Mouse (Mus musculus) layer of hippocampus, postnatal 10 days (tissue): ENCODE data around the gene Dvl1. TPM values are rescaled to one million over a fixed set of nuclear protein-coding genes. Genes with fewer than 3 reads are reported as not detected.

Experiments
- DNase-seq, 2 experiments: peaks; one replicate each; pipeline ENCODE4 v3.0.0; 2021; ENCODE audit warnings: low spot score in 2 of 2
- total RNA-seq, 2 experiments: library from RNA; stranded (reverse); gene quantifications; 2 replicates each; pipeline ENCODE4 v1.2.3; 2021

The Dvl1 gene
- total RNA-seq, 2 experiments from 2014 or later: 69.5 to 82.8 TPM

- peak; percentile 94 to 97 for DNase-seq
Measured at GRCm38 (mm10) chr4:155869317-155870033, 22.3 kb downstream of the Dvl1 start, which contains the start of the genes Cptp and Ints11. Gene Cptp (minus strand): TSS chr4:155869440. Gene Ints11 (plus strand): TSS chr4:155869546.

GRCm38 (mm10) chr4:155871404-155871803, 24.2 kb downstream of the Dvl1 start:
- DNase-seq: no peak

DNA sequence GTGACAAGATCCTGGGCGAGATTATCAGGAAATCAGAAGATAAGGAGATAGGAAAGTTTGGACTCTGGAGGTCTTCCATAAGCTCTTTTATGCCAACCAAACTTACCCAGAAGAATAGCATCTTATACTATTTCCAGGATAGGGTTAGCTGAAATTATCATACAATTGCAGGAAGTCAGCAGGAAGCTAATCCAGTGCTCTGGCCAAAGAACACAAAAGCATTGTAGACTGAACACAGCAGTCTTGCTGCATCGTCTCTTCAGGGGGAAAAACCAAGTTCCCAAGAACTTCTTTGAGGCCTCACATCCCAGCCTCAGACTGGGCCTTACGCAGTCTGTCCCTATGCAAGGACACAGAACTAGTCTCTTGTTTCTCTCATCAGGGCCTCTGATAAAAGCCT, 36.4 kb downstream of the Dvl1 start:
- DNase-seq: no peak

DNA sequence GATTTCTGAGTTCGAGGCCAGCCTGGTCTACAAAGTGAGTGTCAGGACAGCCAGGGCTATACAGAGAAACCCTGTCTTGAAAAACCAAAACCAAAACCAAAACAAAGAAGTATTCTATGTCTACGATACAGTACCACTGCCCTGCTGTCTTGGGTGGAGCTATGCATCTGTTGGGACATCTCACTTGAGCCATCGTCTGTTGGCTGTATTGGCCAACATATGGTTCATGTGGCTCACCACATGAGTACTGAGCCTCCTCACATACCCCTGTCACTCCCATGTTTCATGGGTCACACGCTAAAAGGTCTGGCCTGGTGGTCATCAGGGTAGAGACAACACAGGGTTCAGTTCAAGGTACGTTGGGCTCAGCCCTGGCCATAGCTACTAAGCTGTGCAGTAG, 39.1 kb downstream of the Dvl1 start:
- DNase-seq: peak in 1 of 2 experiments; percentile 2

GRCm38 (mm10) chr4:155887674-155888073, 40.5 kb downstream of the Dvl1 start:
- peak in 1 of 2 experiments; percentile 3 for DNase-seq

DNA sequence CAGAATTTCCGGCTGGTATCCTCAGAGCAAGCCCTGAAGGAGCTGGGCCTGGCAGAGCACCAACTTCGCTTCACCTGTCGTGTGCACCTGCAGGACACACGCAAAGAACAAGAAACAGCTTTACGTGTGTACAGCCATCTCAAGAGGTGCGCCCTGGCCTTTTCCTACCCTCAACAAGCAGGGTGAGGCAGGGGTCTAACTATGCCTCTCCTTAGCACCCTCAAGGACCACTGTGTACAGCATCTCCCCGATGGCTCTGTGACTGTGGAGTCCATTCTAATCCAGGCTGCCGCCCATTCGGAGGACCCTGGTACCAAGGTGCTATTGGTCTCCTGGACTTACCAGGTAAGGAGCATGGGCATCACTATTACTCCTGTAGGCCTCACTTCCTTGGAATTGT, 41.0 kb downstream of the Dvl1 start:
- DNase-seq: peak in 1 of 2 experiments; percentile 3

DNA sequence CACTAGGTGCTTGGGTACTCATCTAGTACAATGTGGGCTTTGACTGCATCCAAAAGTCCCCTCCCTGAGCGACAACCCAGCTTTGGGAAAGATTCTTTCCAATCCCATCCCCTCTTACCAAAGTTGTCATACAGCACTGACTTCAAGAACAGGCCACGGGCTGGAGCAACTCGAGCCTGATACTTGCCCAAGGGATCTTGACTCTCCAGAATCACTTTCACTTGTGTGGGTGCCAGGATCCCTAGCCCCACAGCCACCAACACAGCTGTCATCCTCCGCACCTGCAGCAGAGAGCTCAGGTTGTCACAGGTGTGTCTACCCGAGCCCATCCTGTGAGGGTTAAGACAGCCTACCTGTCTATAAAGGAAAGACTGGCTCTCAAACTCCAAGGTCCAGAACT, 42.1 kb downstream of the Dvl1 start:
- peak in 1 of 2 experiments; percentile 2 for DNase-seq

DNA sequence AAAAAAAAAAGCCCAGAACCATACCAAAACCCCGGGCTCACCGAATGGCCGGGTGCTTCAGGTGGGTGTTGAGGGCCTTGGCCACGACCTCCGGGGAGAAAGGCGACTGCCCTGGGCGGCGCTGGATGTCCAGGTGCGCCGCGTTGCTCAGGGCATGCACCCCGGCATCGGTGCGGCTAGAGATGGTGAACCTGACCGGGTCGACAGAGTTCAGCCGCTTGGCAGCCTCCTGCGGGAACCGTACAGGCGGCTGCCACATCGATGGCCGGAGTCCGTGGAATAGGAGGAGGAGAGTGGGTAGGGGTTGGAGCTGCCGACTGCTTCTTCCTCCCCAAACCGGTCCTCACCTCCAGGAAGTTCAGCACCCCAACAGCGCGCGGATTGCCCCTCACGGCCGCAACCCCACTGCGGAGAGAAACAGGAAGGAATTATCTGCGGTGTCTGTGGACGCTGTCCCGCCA, 43.8 kb downstream of the Dvl1 start:
- no peak for DNase-seq

DNA sequence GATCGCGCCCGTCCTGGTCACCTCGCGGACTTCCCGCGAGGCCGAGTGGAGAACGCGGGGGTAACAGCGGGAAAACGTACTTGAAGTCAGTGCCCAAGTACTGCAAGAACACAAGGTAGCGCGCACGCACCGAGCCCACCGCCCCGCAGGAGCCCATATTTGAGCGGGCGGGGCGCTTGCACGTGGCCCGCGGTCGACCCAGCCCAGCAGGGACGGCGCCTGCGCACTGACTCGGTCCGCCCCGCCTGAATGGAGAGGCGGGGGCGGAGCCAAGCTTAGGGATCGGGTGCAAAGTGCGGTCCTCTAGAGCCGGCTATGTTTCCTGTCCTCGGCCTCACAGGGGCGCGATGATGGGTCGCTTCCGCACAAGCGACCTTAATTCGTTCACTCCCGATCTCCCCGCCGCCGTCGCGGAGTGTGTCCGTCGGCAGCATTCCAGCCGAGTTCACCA, 44.4 kb downstream of the Dvl1 start, which contains the start of the genes Pusl1 and Acap3:
Pusl1 (minus strand) TSS at position 231 of the 451 bp plus-strand sequence.
Acap3 (plus strand) TSS at position 272 of the 451 bp plus-strand sequence.
- DNase-seq: peak; percentile 97 to 99

- DNase-seq: peak; percentile 80 to 89
Measured at GRCm38 (mm10) chr4:155892017-155892416, 44.8 kb downstream of the Dvl1 start.

DNA sequence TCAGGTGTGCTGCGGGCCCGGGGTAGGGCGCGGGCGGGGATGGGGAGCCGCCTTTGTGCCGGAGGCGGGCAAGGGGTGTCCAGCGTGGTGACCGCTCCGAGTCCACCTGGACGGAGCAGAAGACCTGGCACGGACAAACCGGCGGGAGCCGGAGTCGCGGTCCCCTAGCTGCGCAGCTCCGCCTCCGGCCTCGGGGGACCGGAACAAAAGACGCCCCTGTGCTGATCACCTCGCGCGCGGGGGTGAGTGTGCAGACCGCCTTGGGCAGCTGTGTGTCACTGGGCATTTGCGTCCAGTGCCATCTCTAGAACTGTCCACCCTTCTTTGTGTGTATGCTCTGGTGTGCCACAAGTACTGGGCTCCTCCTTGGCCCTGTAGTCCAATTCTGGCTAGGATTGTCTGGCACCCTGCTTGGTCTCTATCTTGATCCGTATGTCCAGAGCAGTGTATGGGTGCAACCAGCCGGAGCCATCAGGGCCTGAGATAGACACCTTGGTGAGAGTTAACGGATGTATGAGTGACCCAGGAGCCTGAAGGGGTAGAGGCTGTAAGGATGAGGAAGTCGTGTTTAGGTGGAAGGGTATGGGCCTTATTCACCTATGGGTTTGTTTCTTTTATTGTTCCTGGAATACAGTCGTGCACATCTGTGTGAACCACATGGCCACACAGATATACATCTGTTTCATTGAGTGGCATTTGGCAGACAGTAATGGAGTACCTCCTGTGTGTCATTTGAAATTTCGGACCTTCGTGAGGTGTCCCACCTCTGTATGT, 45.4 kb downstream of the Dvl1 start:
- peak in 1 of 2 experiments; percentile 37 for DNase-seq

GRCm38 (mm10) chr4:155893212-155893690, 46.0 kb downstream of the Dvl1 start:
- peak in 1 of 2 experiments; percentile 9 for DNase-seq

- peak; percentile 69 to 76 for DNase-seq
Measured at GRCm38 (mm10) chr4:155894311-155894881, 47.2 kb downstream of the Dvl1 start.

GRCm38 (mm10) chr4:155895216-155895615, 48.0 kb downstream of the Dvl1 start:
- DNase-seq: peak; percentile 82 to 85

GRCm38 (mm10) chr4:155895826-155896225, 48.6 kb downstream of the Dvl1 start:
- peak; percentile 6 to 15 for DNase-seq

DNA sequence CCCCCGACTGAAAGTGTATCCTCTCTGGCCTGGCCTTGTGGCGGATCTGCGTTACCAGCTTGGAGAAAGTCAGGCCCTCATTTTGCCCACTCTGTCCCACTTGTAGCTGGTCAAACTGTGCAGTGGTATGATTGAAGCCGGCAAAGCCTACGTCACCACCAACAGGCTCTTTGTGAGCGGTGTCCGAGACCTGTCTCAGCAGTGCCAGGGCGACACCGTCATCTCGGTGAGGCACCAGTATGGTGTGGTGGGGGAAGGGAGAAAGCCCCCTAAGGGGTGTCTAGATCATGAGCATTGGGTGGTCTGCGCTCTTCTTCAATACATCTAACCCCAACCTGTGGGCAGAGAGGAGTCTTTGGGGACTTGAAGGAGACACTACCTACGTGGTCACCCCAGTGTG, 49.3 kb downstream of the Dvl1 start:
- DNase-seq: no peak

DNA sequence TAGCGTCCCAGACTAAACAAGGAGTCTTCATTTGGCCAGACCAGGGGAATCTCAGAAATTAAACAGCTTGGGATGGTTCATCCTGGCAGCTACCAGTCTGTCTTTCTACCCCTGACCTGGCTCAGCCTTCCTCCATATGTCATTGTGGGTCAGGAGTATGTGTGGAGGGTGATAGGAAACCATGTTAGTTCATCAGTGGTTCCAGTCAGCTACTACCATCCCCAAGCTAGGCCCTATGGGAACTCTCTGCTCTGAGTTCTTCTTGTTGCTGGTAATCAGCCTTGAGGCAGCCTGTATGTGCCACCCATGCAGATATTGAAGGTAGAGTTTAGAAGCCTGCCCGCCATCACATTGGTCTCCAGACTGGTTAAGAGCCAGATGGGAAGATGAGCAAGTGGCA, 51.1 kb downstream of the Dvl1 start:
- no peak for DNase-seq

GRCm38 (mm10) chr4:155899355-155899754, 52.2 kb downstream of the Dvl1 start:
- DNase-seq: peak; percentile 3 to 11

DNA sequence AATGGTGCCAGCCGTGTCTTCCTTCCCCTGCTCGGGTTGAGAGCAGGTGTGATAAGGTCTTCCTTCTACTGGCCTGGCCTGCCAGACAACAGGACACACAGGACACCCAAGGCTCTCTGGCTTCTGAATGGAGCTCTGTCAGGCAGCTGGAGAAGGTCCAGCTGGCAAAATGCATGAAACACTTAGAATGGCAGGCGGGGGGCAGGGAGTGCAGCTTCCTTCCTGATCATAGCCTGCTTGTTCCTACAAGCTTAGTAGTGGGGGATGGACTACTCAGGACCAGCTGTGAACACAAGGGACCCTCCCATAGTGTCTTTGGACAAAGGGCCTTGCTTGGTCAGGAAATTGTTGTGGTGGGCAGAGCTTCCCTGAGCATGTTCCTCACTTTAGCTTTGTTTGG, 54.0 kb downstream of the Dvl1 start:
- DNase-seq: peak; percentile 60 to 71

- DNase-seq: peak; percentile 3 to 9
Measured at GRCm38 (mm10) chr4:155903246-155903645, 56.0 kb downstream of the Dvl1 start.
